Mouse (Mus musculus): ENCODE measurements at regions not wholly inside any gene's neighbourhood (a gene's known extent, or its start where the extent isn't known, plus 50 kb on each side); places are given as distances from the start of the nearest gene placed in this dataset.

GRCm38 (mm10) chr6:22443573-22443972 lies 87.5 kb upstream of the Fam3c start:
- DNase-seq (ENCODE audit: low read depth, low spot score): peak; percentile 89

- DNase-seq (ENCODE audit: low read depth, low spot score): no peak
These were observed 87.1 kb upstream of the Fam3c start for GRCm38 (mm10) chr6:22443170-22443569.

DNA sequence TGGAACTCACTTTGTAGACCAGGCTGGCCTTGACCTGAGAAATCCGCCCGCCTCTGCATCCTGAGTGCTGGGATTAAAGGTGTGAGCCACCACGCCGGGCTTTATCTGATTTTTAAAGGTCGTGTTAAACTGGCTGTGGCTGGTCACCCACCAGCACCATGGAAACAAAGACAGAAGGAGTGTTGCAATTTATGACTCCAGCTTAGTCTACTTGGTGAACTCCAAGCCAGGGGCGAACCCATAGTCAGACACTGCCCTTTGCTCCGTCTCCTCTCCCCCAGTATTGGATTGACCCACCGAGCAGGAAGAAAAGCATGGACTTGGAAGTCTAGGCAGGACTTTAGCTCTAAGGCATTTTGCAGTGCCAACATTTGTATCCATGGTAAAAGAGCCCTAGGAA lies 86.5 kb upstream of the Fam3c start:
- peak; percentile 79 for DNase-seq (ENCODE audit: low read depth, low spot score)

DNA sequence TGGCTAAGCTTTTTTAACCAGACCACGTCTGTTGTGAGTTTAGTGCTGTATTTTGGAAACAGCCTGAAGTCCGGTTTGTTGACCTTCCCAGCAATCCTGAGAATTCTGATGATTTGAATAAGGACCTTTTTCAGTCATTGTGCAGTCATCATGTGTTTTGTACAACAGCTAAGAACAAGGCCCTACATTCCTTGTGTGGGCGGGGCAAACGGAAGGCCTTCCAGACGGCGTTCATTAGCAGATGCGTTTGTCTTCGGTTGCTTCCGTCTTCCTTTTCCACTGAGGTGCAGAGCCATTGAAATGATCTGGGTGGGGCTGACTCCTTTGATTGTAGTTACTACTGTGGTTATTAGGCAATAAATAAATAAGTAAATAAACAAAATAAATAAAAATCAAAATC lies 83.8 kb upstream of the Fam3c start:
- peak; percentile 98 for DNase-seq (ENCODE audit: low read depth, low spot score)

GRCm38 (mm10) chr6:22429026-22429425 lies 73.0 kb upstream of the Fam3c start:
- DNase-seq (ENCODE audit: low read depth, low spot score): no peak

- no peak for DNase-seq (ENCODE audit: low read depth, low spot score)
These were observed 68.2 kb upstream of the Fam3c start for GRCm38 (mm10) chr6:22424161-22424807.

DNA sequence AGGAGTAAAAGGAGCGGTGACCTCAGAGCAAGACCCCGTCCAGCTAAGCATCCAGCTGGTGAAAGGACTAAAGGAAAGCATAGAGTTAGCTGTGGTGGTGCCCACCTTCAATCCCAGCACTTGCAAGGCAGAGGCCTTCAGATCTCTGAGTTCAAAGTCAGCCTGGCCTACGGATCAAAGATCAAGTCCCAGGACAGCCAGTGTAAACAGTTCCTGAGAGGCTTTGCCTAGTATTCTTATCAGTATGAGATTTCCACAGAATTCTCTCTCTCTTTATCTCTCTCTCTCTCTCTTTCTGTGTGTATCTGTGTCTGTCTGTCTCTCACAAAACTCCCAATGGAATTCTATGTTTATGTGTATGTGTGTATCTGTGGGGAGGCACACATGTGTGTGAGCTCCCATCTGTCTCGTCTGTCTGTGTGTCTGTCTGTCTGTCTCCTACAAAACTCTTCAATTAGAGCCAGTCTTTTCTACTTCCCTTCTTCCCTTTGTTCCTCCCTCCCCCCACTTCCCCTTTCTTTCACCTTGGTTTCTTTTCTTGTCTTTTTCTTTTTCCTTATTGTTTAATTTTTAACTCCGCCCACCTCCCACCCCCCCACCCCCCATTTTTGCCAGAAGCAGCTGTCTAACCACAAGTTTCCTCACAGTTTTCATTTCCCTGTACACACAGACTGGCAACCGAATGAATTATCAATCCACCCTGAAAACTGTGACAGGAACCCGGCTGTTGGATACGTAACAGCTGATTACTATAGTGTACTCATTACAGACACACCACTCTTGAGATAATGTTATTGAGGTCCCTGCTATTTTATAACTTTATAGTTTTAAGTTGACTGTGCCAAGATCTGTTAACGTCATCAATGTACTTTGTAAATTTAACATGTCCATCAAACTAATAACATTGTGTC lies 67.3 kb upstream of the Fam3c start:
- no peak for DNase-seq (ENCODE audit: low read depth, low spot score)

DNA sequence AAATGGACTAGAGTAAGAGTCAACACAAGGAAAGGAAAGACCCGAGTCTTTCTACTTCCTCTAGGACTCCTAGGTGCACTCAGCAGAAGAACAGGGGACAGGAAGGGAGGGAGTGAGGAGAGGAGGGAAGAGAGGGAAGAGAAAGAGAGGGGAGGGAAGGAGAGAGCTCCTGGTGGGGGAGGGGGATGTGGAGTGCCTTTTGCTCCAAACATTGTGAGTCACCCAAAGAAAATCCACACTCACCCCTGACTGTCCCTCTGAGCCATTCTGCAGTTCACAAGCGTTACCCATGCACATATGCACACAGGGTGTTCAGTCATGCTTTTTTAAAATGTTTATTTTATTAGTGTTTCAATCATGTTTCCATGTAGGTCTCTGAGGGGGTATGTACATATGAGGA lies 65.5 kb upstream of the Fam3c start:
- no peak for DNase-seq (ENCODE audit: low read depth, low spot score)

DNA sequence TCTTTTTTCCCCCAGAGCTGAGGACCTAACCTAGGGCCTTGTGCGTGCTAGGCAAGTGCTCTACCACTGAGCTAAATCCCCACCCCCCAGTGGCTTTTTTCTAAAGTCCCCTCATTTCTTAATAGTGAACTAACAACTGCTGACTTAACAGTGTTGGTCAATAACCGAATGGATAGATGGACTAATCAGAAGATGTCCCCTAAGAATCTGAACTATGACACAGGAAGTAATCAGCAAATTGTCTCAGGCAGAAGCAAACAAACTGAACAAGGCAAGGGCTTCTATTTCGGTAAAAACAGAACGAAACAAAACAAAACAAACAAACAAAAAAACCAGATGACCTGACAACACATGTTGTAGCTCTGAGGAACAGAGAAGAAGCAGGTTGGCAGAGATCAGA lies 62.2 kb upstream of the Fam3c start:
- DNase-seq (ENCODE audit: low read depth, low spot score): no peak

GRCm38 (mm10) chr6:22417189-22417588 lies 61.1 kb upstream of the Fam3c start:
- peak; percentile 74 for DNase-seq (ENCODE audit: low read depth, low spot score)

DNA sequence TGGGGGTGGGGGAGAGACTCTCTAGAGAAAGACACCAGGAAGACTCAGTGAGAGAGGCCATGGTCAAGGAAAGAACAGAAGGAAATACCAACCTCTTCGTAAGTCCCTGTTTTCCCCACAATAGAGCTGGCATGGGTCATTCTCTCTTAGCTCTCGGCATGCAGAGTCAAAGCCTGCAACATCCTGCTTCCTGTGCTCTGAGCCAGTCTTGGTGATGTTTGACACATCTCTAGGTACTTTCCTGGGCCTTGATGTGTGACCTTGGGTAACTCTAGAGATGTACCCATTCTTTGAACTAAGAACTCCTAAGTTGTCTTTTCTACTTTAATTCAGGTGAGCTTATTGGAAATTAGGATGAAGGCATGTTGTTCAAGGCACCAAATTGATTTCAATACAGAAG lies 55.8 kb upstream of the Fam3c start:
- no peak for DNase-seq (ENCODE audit: low read depth, low spot score)

GRCm38 (mm10) chr6:22408808-22409589 lies 53.0 kb upstream of the Fam3c start:
- no peak for DNase-seq (ENCODE audit: low read depth, low spot score)

All from R1 (cell line).